Mouse (Mus musculus): ENCODE results near the gene Evpl. TPM values are rescaled to one million over a fixed set of nuclear protein-coding genes. Genes with fewer than 3 reads are reported as not detected.

Gene Evpl
- polyA plus RNA-seq, 1 experiment: 3.2 TPM

DNA sequence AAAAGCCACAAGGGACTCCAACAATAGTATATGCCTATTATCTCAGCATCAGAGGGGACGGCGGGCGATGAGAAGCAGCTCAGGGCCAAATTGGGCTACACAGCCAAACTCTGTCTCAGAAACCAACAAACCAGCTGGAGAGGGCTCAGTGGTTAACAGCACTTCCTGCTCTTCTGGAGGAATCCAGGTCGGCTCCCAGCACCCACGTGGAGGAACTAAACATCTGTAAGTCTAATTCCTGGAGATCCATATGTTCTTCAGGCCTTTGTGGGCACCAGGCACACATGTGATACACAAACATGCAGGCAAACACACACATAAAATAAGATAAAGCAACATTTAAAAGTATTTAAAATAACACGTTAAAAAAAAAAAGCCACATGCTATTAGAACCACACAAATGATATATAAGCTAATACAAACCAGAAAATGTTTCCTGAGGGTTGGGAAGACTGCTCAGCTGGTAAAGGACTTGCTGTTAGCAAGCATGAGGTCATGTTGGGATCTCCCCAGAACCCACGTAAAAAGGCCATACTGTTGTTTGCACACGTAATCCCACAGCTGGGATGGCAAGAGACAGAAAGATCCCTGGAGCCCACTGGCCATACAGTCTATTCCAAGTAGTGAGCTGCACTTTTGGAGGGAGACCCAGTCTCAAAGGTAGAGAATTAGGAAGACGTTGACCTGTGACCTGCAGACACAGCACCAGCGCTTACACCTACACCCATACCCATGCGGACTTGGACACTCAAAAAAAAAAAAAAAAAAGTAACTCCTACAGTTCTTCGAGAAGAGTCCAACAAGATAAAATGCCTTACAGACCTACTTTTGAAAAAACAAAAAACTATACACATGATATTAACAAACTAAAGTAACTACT, 35.0 kb upstream of the Evpl start:
- H3K27ac ChIP-seq (ENCODE audit: control insufficient read depth, insufficient read depth, low read length): no peak overlapping the region; the same call in 1 of the 2 replicates
- TF ChIP-seq POLR2A (IDR thresholded peaks at IDR 0.05; ENCODE audit: control insufficient read depth, extremely low read depth, insufficient read depth, low read length, poor library complexity): no peak
- no peak for TF ChIP-seq CTCF (IDR thresholded peaks at IDR 0.05; ENCODE audit: borderline replicate concordance, control insufficient read depth, extremely low read depth, insufficient read depth, low read length, poor library complexity)
- H3K36me3 ChIP-seq (ENCODE audit: control insufficient read depth, insufficient read depth, low read length): peaks cover 11% of the 10 kb centered on the region
- 6% methylated on average over 12 of the region's 12 CpGs for WGBS
- H3K4me1 ChIP-seq (replicated peaks; ENCODE audit: control insufficient read depth, insufficient read depth, low read length): peaks cover 12% of the 10 kb centered on the region
- peak overlapping the region; percentile 65 for H3K4me3 ChIP-seq (ENCODE audit: control insufficient read depth, insufficient read depth, low read length)
- no peak for DNase-seq
- H3K27me3 ChIP-seq (ENCODE audit: control insufficient read depth, insufficient read depth, low read length): no peaks in the 10 kb centered on the region

GRCm38 (mm10) chr11:116269560-116269959, 31.7 kb upstream of the Evpl start:
- Histone ChIP-seq H3K4me1 (replicated peaks; ENCODE audit: control insufficient read depth, insufficient read depth, low read length) (peaks cover 15% of the 10 kb centered on the region), H3K4me3 (ENCODE audit: control insufficient read depth, insufficient read depth, low read length) (no peak overlapping the region), H3K27ac (ENCODE audit: control insufficient read depth, insufficient read depth, low read length) (no peak overlapping the region), H3K36me3 (ENCODE audit: control insufficient read depth, insufficient read depth, low read length) (peaks cover 25% of the 10 kb centered on the region), H3K27me3 (ENCODE audit: control insufficient read depth, insufficient read depth, low read length) (no peaks in the 10 kb centered on the region)
- WGBS: 95% methylated on average over 8 of the region's 8 CpGs
- TF ChIP-seq POLR2A (IDR thresholded peaks at IDR 0.05; ENCODE audit: control insufficient read depth, extremely low read depth, insufficient read depth, low read length, poor library complexity): no peak
- no peak for DNase-seq

GRCm38 (mm10) chr11:116268313-116268712, 30.4 kb upstream of the Evpl start:
- H3K4me3 ChIP-seq (ENCODE audit: control insufficient read depth, insufficient read depth, low read length): no peak overlapping the region
- peaks cover 37% of the 10 kb centered on the region for H3K36me3 ChIP-seq (ENCODE audit: control insufficient read depth, insufficient read depth, low read length)
- peaks cover 11% of the 10 kb centered on the region for H3K4me1 ChIP-seq (replicated peaks; ENCODE audit: control insufficient read depth, insufficient read depth, low read length)
- WGBS: 94% methylated on average over 6 of the region's 6 CpGs
- TF ChIP-seq CTCF (IDR thresholded peaks at IDR 0.05; ENCODE audit: borderline replicate concordance, control insufficient read depth, extremely low read depth, insufficient read depth, low read length, poor library complexity) (no peak), POLR2A (IDR thresholded peaks at IDR 0.05; ENCODE audit: control insufficient read depth, extremely low read depth, insufficient read depth, low read length, poor library complexity) (no peak)
- H3K27ac ChIP-seq (ENCODE audit: control insufficient read depth, insufficient read depth, low read length): no peak overlapping the region
- no peak for DNase-seq
- no peaks in the 10 kb centered on the region for H3K27me3 ChIP-seq (ENCODE audit: control insufficient read depth, insufficient read depth, low read length)

- peaks cover 11% of the 10 kb centered on the region for H3K4me1 ChIP-seq (replicated peaks; ENCODE audit: control insufficient read depth, insufficient read depth, low read length)
- peaks cover 44% of the 10 kb centered on the region for H3K36me3 ChIP-seq (ENCODE audit: control insufficient read depth, insufficient read depth, low read length)
- H3K4me3 ChIP-seq (ENCODE audit: control insufficient read depth, insufficient read depth, low read length): no peak overlapping the region
- 91% methylated on average over 8 of the region's 8 CpGs for WGBS
- H3K27ac ChIP-seq (ENCODE audit: control insufficient read depth, insufficient read depth, low read length): no peak overlapping the region
- DNase-seq: no peak
- no peaks in the 10 kb centered on the region for H3K27me3 ChIP-seq (ENCODE audit: control insufficient read depth, insufficient read depth, low read length)
- TF ChIP-seq POLR2A (IDR thresholded peaks at IDR 0.05; ENCODE audit: control insufficient read depth, extremely low read depth, insufficient read depth, low read length, poor library complexity) (no peak), CTCF (IDR thresholded peaks at IDR 0.05; ENCODE audit: borderline replicate concordance, control insufficient read depth, extremely low read depth, insufficient read depth, low read length, poor library complexity) (no peak)
Observed at GRCm38 (mm10) chr11:116267637-116268036, 29.8 kb upstream of the Evpl start.

GRCm38 (mm10) chr11:116265850-116266249, 28.0 kb upstream of the Evpl start:
- TF ChIP-seq POLR2A (IDR thresholded peaks at IDR 0.05; ENCODE audit: control insufficient read depth, extremely low read depth, insufficient read depth, low read length, poor library complexity): no peak
- no peak for TF ChIP-seq CTCF (IDR thresholded peaks at IDR 0.05; ENCODE audit: borderline replicate concordance, control insufficient read depth, extremely low read depth, insufficient read depth, low read length, poor library complexity)

DNA sequence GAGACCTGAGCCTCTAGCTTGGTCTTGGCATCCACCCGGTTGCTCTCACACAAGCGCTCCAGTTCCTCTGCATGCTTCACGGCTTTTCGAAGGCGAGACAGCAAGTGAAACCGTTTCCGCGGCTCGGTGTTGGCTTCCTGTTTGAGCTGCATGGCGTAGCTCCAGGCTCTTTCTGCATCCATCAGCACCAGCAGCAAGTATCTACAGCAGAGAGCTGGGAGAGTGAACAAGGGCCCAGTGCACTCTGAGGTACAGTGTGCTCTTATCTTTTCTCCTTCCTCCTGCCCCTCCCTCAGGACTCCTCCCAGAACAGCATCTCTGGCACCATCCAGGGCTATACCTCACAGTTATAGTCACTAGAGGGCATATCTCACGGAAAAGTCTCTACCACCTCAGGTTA, 27.5 kb upstream of the Evpl start:
- H3K27me3 ChIP-seq (ENCODE audit: control insufficient read depth, insufficient read depth, low read length): no peaks in the 10 kb centered on the region
- peaks cover 3% of the 10 kb centered on the region; the same call in 1 of the 2 replicates for H3K4me1 ChIP-seq (replicated peaks; ENCODE audit: control insufficient read depth, insufficient read depth, low read length)
- peaks cover 64% of the 10 kb centered on the region for H3K36me3 ChIP-seq (ENCODE audit: control insufficient read depth, insufficient read depth, low read length)
- WGBS: 7% methylated on average over 11 of the region's 11 CpGs
- H3K4me3 ChIP-seq (ENCODE audit: control insufficient read depth, insufficient read depth, low read length): no peak overlapping the region
- H3K27ac ChIP-seq (ENCODE audit: control insufficient read depth, insufficient read depth, low read length): peak overlapping the region; percentile 34; the same call in 1 of the 2 replicates
- peak; percentile 34 for DNase-seq
- TF ChIP-seq POLR2A (IDR thresholded peaks at IDR 0.05; ENCODE audit: control insufficient read depth, extremely low read depth, insufficient read depth, low read length, poor library complexity) (no peak), CTCF (IDR thresholded peaks at IDR 0.05; ENCODE audit: borderline replicate concordance, control insufficient read depth, extremely low read depth, insufficient read depth, low read length, poor library complexity) (no peak)

More at GRCm38 (mm10) chr11:116265850-116266249, 28.0 kb upstream of the Evpl start:
- Histone ChIP-seq H3K4me1 (replicated peaks; ENCODE audit: control insufficient read depth, insufficient read depth, low read length) (peaks cover 3% of the 10 kb centered on the region; the same call in 1 of the 2 replicates), H3K4me3 (ENCODE audit: control insufficient read depth, insufficient read depth, low read length) (no peak overlapping the region), H3K27ac (ENCODE audit: control insufficient read depth, insufficient read depth, low read length) (peak overlapping the region; percentile 34; the same call in 1 of the 2 replicates), H3K36me3 (ENCODE audit: control insufficient read depth, insufficient read depth, low read length) (peaks cover 60% of the 10 kb centered on the region), H3K27me3 (ENCODE audit: control insufficient read depth, insufficient read depth, low read length) (no peaks in the 10 kb centered on the region)
- WGBS: 45% methylated on average over 4 of the region's 4 CpGs
- DNase-seq: no peak

All from thymus, adult 2 months (tissue).